Mouse (Mus musculus) G1E (cell line): ENCODE data around the gene Unc45b. TPM values are rescaled to one million over a fixed set of nuclear protein-coding genes. Genes with fewer than 3 reads are reported as not detected.
A peak's percentile ranks its signal among the peaks of the same experiment; 100 is the strongest.

ENCODE experiments used
- ATAC-seq: 2 replicates; pipeline ENCODE4 v1.8.0; 2016; ENCODE audit warnings: mild to moderate bottlenecking; ENCODE audit not compliant: insufficient number of reproducible peaks, poor library complexity, low FRiP score, severe bottlenecking; ENCODE audit errors: extremely low read depth
- DNase-seq: peaks from one replicate; pipeline ENCODE4 v3.0.0; 2012; ENCODE audit warnings: low spot score
- H3K27me3 ChIP-seq: 2 replicates; pipeline ENCODE4 v1.6.1; 2012; ENCODE audit warnings: mild to moderate bottlenecking, low read length, inconsistent platforms; ENCODE audit not compliant: insufficient read depth
- H3K36me3 ChIP-seq: replicated peaks from 2 replicates; pipeline ENCODE3; 2012; ENCODE audit warnings: mild to moderate bottlenecking, inconsistent platforms
- H3K4me1 ChIP-seq: 2 replicates; pipeline ENCODE4 v1.6.1; 2012; ENCODE audit warnings: low read depth, low read length, inconsistent platforms, mixed read lengths; ENCODE audit not compliant: insufficient read depth
- H3K4me3 ChIP-seq: 2 replicates; pipeline ENCODE4 v1.5.1; 2012; ENCODE audit warnings: low read depth, mild to moderate bottlenecking, inconsistent platforms, low read length, moderate library complexity, mixed read lengths
- H3K9me3 ChIP-seq: replicated peaks from 2 replicates; pipeline ENCODE4 v1.6.1; 2012; ENCODE audit warnings: inconsistent platforms
- CTCF ChIP-seq: IDR thresholded peaks from 2 replicates; pipeline ENCODE4 v1.5.1; 2012; ENCODE audit warnings: low read depth, low read length, inconsistent platforms, mixed read lengths
- GATA1 ChIP-seq: IDR thresholded peaks from 2 replicates; pipeline ENCODE4 v1.6.1; 2012; ENCODE audit warnings: borderline replicate concordance, low read length, inconsistent platforms, mixed read lengths
- GATA2 ChIP-seq: IDR thresholded peaks from 2 replicates; pipeline ENCODE4 v1.6.1; 2012; ENCODE audit warnings: low read depth, low read length, inconsistent platforms, borderline replicate concordance
- POLR2AphosphoS5 ChIP-seq: IDR thresholded peaks from 2 replicates; pipeline ENCODE4 v1.6.1; 2012; ENCODE audit warnings: low read depth, low read length, inconsistent platforms; ENCODE audit not compliant: insufficient replicate concordance
- TAL1 ChIP-seq: conservative IDR thresholded peaks from 2 replicates; pipeline ENCODE4 v1.6.1; 2012; ENCODE audit warnings: low read depth, low read length, inconsistent platforms, mixed read lengths
- polyA plus RNA-seq: library from polyadenylated mRNA; stranded (reverse); fragments of >175 nt; gene quantifications from 2 replicates; pipeline ENCODE4 v1.2.3, GENCODE M21; 2012
- total RNA-seq, 2 experiments: library from RNA; stranded (forward) in 1 of 2; stranded (reverse) in 1 of 2; fragments of 200-1000 nt in 1 of 2; fragments of >200 nt in 1 of 2; fragmentation: Nextera tagmentation in 1 of 2; gene quantifications; 2 replicates each; pipeline ENCODE4 v1.2.3; 2014 to 2017

The Unc45b gene
- total and polyA plus RNA-seq, 3 experiments, result 0.01 to 0.38 (median 0.33) TPM

- TF ChIP-seq GATA2, result no peak
- no peak; the same call in 1 of the 2 replicates for TF ChIP-seq TAL1
- Histone ChIP-seq H3K4me1 (peaks cover 17% of the 10 kb centered on the region), H3K27me3 (no peaks in the 10 kb centered on the region), H3K4me3 (no peak overlapping the region), H3K36me3 (peaks cover 37% of the 10 kb centered on the region), H3K9me3 (peaks cover 3% of the 10 kb centered on the region; the same call in 1 of the 2 replicates)
- ATAC-seq (no peak), DNase-seq (no peak)
These were observed 35.4 kb upstream of the Unc45b start for GRCm38 (mm10) chr11:82874924-82875323.

GRCm38 (mm10) chr11:82875631-82876030 is 34.7 kb upstream of the Unc45b start:
- H3K9me3 ChIP-seq, result peaks cover 3% of the 10 kb centered on the region; the same call in 1 of the 2 replicates
- H3K4me1 ChIP-seq, result peaks cover 16% of the 10 kb centered on the region
- TF ChIP-seq POLR2AphosphoS5 (no peak), GATA2 (no peak), GATA1 (no peak), CTCF (no peak), TAL1 (no peak)
- H3K27me3 ChIP-seq, result no peaks in the 10 kb centered on the region
- H3K4me3 ChIP-seq, result no peak overlapping the region
- DNase-seq (no peak), ATAC-seq (no peak)
- peaks cover 40% of the 10 kb centered on the region for H3K36me3 ChIP-seq

- ATAC-seq, result no peak
- peaks cover 58% of the 10 kb centered on the region for H3K36me3 ChIP-seq
These were observed 32.5 kb upstream of the Unc45b start for GRCm38 (mm10) chr11:82877726-82878344.

GRCm38 (mm10) chr11:82883180-82883579 is 27.2 kb upstream of the Unc45b start:
- ATAC-seq (no peak), DNase-seq (no peak)
- no peak overlapping the region for H3K4me3 ChIP-seq
- peaks cover 72% of the 10 kb centered on the region for H3K36me3 ChIP-seq
- H3K27me3 ChIP-seq, result no peaks in the 10 kb centered on the region
- no peak for TF ChIP-seq GATA2
- TF ChIP-seq CTCF, result no peak
- TF ChIP-seq GATA1, result no peak
- no peak for TF ChIP-seq POLR2AphosphoS5
- no peak for TF ChIP-seq TAL1
- H3K4me1 ChIP-seq, result peaks cover 17% of the 10 kb centered on the region
- no peaks in the 10 kb centered on the region for H3K9me3 ChIP-seq

More at GRCm38 (mm10) chr11:82877726-82878344, 32.5 kb upstream of the Unc45b start:
- no peak for TF ChIP-seq POLR2AphosphoS5
- H3K27me3 ChIP-seq, result no peaks in the 10 kb centered on the region
- no peak for DNase-seq
- peaks cover 7% of the 10 kb centered on the region; the same call in 1 of the 2 replicates for H3K4me1 ChIP-seq
- H3K9me3 ChIP-seq, result peaks cover 3% of the 10 kb centered on the region; the same call in 1 of the 2 replicates
- H3K4me3 ChIP-seq, result no peak overlapping the region

DNA sequence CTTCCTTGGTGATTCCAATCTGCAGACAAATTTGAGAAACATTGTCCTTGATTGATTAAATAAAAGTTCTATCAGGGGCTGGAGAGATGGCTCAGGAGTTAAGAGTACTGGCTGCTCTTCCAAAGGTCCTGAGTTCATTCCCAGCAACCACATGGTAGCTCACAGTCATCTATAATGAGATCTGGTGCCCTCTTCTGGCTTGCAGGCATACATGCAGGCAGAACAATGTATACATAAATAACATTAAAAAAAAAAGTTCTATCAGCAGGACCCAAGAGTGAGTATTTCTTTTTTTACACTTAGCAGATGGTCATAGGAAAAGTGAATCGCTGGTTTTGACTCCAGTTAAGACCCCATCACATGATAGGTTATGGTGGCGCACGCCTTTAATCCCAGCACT is 23.8 kb upstream of the Unc45b start:
- TF ChIP-seq GATA1 (no peak), TAL1 (no peak), CTCF (no peak), GATA2 (no peak), POLR2AphosphoS5 (no peak)
- no peaks in the 10 kb centered on the region for H3K9me3 ChIP-seq
- DNase-seq (no peak), ATAC-seq (no peak)
- H3K4me1 ChIP-seq, result peaks cover 41% of the 10 kb centered on the region
- H3K4me3 ChIP-seq, result no peak overlapping the region
- H3K27me3 ChIP-seq, result no peaks in the 10 kb centered on the region
- peaks cover 55% of the 10 kb centered on the region for H3K36me3 ChIP-seq

DNA sequence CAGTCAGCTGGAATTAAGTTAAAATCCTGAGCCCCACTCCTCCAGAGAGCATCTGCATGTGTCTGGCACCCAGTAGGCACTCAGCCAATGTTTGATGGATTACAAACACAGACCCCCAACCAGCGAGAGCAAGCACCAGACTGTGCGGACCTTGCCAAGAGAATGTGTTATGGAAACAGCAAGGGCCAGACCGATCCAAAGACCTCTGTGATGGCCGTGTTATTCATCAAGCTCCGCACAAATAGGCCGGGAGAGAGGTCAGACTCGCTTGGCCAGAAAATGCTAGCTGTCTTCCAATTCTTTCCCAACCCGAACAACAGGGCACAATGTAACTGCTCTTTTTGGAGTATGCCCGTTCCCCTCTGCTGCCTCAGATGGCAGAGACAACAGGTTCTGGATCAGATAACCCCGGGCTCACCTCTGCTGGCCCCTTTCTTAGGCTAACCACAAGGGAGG is 21.8 kb upstream of the Unc45b start:
- peaks cover 48% of the 10 kb centered on the region for H3K4me1 ChIP-seq
- peaks cover 7% of the 10 kb centered on the region; the same call in 1 of the 2 replicates for H3K27me3 ChIP-seq
- no peak for DNase-seq
- TF ChIP-seq CTCF (no peak), POLR2AphosphoS5 (no peak), GATA1 (no peak), TAL1 (no peak), GATA2 (no peak)
- H3K9me3 ChIP-seq, result no peaks in the 10 kb centered on the region
- no peak for ATAC-seq
- peaks cover 35% of the 10 kb centered on the region for H3K36me3 ChIP-seq
- H3K4me3 ChIP-seq, result peak overlapping the region; percentile 29; the same call in 1 of the 2 replicates
